Mouse (Mus musculus) megakaryocyte, embryonic 14.5 days (primary cell): ENCODE data around the gene Fam72a. TPM values are rescaled to one million over a fixed set of nuclear protein-coding genes. Genes with fewer than 3 reads are reported as not detected.

ENCODE experiments used
- H3K27me3 ChIP-seq: replicated peaks from 2 replicates; pipeline ENCODE3; 2012; ENCODE audit warnings: inconsistent platforms
- H3K36me3 ChIP-seq: replicated peaks from 2 replicates; pipeline ENCODE3; 2012; ENCODE audit warnings: low read length, inconsistent platforms, mixed read lengths
- H3K4me1 ChIP-seq: 2 replicates; pipeline ENCODE4 v1.6.1; 2012; ENCODE audit warnings: inconsistent platforms
- H3K4me3 ChIP-seq: replicated peaks from 2 replicates; pipeline ENCODE3; 2012; ENCODE audit warnings: moderate library complexity, mild to moderate bottlenecking, inconsistent platforms
- H3K9me3 ChIP-seq: 2 replicates; pipeline ENCODE4 v1.6.1; 2012; ENCODE audit warnings: inconsistent platforms
- FLI1 ChIP-seq: IDR thresholded peaks from 2 replicates; pipeline ENCODE4 v1.6.1; 2012; ENCODE audit warnings: low read length, inconsistent platforms, mixed read lengths
- GATA1 ChIP-seq: IDR thresholded peaks from 3 replicates; pipeline ENCODE4 v1.6.1; 2012; ENCODE audit warnings: mixed read lengths, low read length, inconsistent platforms, borderline replicate concordance
- polyA plus RNA-seq: library from polyadenylated mRNA; stranded (reverse); fragments of >175 nt; gene quantifications from 2 replicates; pipeline ENCODE4 v1.2.3, GENCODE M21; 2012; ENCODE audit warnings: low replicate concordance; ENCODE audit not compliant: insufficient read depth

Gene Fam72a
- polyA plus RNA-seq, 1 experiment: 3.6 TPM

GRCm38 (mm10) chr1:131526371-131527270 lies 1.1 kb upstream of the Fam72a start:
- H3K4me3 ChIP-seq: peak overlapping the region; percentile 100
- peaks cover 70% of the 10 kb centered on the region for H3K4me1 ChIP-seq
- no peaks in the 10 kb centered on the region for H3K27me3 ChIP-seq
- peaks cover 38% of the 10 kb centered on the region for H3K36me3 ChIP-seq
- no peak for TF ChIP-seq FLI1
- TF ChIP-seq GATA1: no peak
- no peaks in the 10 kb centered on the region for H3K9me3 ChIP-seq

DNA sequence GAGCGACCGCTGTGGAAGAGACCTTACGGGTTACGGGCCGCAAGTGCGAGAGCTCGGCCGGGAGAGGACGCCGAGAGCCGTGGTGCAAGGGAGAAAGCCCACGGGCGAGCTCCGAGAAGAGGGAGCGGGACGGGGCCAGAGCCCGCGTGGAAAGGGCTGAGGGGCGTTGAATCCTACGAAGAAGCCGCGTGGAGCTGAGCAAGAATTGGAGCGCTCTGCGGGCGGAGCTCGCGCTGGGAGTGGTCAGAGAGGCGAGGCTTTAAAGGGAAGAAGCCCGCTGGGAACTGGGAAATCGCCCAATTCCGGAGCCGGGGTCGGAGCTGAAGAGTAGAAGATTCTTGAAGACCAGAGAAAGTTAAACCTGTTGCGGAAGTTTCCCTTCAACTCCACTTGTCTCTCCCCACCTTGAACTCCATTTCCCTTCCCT lies 391 bp downstream of the Fam72a start:
- H3K4me1 ChIP-seq: peaks cover 58% of the 10 kb centered on the region
- H3K27me3 ChIP-seq: no peaks in the 10 kb centered on the region
- TF ChIP-seq GATA1: no peak
- no peak for TF ChIP-seq FLI1
- H3K36me3 ChIP-seq: peaks cover 34% of the 10 kb centered on the region
- no peaks in the 10 kb centered on the region for H3K9me3 ChIP-seq
- H3K4me3 ChIP-seq: peak overlapping the region; percentile 100

GRCm38 (mm10) chr1:131528561-131529166 lies 961 bp downstream of the Fam72a start:
- TF ChIP-seq FLI1: no peak
- TF ChIP-seq GATA1: no peak
- peak overlapping the region; percentile 100 for H3K4me3 ChIP-seq
- no peaks in the 10 kb centered on the region for H3K27me3 ChIP-seq
- peaks cover 53% of the 10 kb centered on the region for H3K4me1 ChIP-seq
- H3K36me3 ChIP-seq: peaks cover 33% of the 10 kb centered on the region
- no peaks in the 10 kb centered on the region for H3K9me3 ChIP-seq

- Histone ChIP-seq H3K27me3 (no peaks in the 10 kb centered on the region), H3K4me1 (peaks cover 4% of the 10 kb centered on the region; the same call in 1 of the 2 replicates), H3K36me3 (peaks cover 59% of the 10 kb centered on the region), H3K9me3 (no peaks in the 10 kb centered on the region), H3K4me3 (no peak overlapping the region)
- TF ChIP-seq FLI1: no peak
These were observed 12.1 kb downstream of the Fam72a start for GRCm38 (mm10) chr1:131539771-131540170.

DNA sequence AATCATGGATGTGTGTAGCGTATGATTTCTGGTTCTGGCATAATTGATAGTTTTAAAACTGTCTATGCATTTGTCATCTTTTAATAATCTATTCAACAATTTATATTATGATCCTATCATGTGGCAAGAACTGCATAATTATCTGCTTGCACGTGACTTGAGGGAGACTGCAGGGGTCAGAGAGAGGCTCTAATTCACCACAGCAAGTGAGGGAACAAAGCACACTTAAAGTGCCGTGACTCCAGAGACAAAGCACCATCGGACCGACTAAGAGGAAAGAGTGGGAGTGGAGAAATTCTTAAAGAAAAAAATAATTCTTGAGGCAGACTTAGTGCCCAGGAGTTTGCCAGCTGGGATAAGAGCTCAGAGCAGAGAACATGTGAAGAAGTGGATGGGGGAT lies 13.1 kb downstream of the Fam72a start:
- peaks cover 4% of the 10 kb centered on the region; the same call in 1 of the 2 replicates for H3K4me1 ChIP-seq
- H3K27me3 ChIP-seq: no peaks in the 10 kb centered on the region
- TF ChIP-seq GATA1: no peak
- TF ChIP-seq FLI1: no peak
- peaks cover 49% of the 10 kb centered on the region for H3K36me3 ChIP-seq
- no peaks in the 10 kb centered on the region for H3K9me3 ChIP-seq
- no peak overlapping the region for H3K4me3 ChIP-seq

DNA sequence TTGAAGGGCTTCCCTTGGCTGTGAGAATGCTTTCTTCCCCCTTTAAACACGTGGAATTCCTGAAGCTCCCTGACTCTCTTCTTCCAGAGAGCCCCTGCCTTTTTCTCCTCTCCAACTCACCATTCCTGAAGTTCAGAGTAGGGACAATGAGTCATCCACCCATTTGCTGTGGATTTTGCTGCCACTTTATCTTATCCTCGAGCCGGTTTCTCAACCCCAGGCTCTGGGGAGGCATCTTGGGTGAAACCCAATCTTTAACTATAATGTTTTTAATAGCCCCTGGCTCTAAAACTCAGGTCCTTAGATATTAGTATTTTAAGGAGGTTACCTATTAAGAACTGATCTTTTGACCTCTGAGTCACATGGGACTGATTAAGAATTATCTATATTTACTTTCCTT lies 13.7 kb downstream of the Fam72a start:
- Histone ChIP-seq H3K27me3 (no peaks in the 10 kb centered on the region), H3K36me3 (peaks cover 43% of the 10 kb centered on the region), H3K4me1 (peaks cover 4% of the 10 kb centered on the region; the same call in 1 of the 2 replicates), H3K4me3 (no peak overlapping the region), H3K9me3 (no peaks in the 10 kb centered on the region)
- no peak for TF ChIP-seq FLI1
- no peak for TF ChIP-seq GATA1

- H3K4me3 ChIP-seq: no peak overlapping the region
- peaks cover 4% of the 10 kb centered on the region; the same call in 1 of the 2 replicates for H3K4me1 ChIP-seq
- TF ChIP-seq GATA1 (no peak), FLI1 (no peak)
- H3K27me3 ChIP-seq: no peaks in the 10 kb centered on the region
- peaks cover 38% of the 10 kb centered on the region for H3K36me3 ChIP-seq
- no peaks in the 10 kb centered on the region for H3K9me3 ChIP-seq
These were observed 14.2 kb downstream of the Fam72a start for GRCm38 (mm10) chr1:131541903-131542302.

DNA sequence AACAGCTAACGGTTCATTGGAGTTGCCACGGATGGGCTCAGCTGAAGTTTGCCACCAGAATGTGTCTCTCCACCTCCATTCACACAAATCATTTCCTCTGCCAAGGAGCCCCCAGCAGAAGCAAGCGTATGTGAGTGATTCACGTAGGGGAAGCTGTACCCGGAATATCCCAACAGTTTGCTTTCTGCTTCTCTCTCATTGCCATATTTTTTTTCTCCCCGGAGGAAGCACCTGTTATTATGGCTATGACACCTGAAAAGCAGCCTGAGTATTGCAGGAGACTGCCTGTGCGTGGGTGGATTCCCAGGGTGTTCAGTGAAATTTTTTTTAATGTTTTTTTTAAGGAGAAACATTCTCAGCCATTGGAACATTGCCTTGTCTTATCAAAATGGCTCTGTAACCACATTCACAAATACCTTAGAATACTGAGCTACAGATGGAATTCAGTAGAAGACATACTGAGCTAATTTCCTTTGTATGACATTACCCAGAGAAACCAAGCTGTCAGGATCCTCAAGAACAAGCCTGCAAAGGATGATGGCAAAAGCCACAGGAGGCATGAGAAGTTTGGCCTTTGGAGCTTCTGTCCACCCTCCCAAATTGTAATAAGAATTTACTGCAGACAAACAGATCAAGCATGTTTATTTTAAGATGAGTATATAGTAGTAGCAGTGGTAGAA lies 16.3 kb downstream of the Fam72a start:
- H3K4me3 ChIP-seq: no peak overlapping the region
- TF ChIP-seq FLI1: no peak
- TF ChIP-seq GATA1: no peak
- peaks cover 12% of the 10 kb centered on the region for H3K4me1 ChIP-seq
- no peaks in the 10 kb centered on the region for H3K27me3 ChIP-seq
- H3K36me3 ChIP-seq: peaks cover 18% of the 10 kb centered on the region
- H3K9me3 ChIP-seq: no peaks in the 10 kb centered on the region

GRCm38 (mm10) chr1:131546798-131547690 lies 19.3 kb downstream of the Fam72a start:
- H3K9me3 ChIP-seq: no peaks in the 10 kb centered on the region
- peaks cover 2% of the 10 kb centered on the region for H3K27me3 ChIP-seq
- peaks cover 16% of the 10 kb centered on the region for H3K4me1 ChIP-seq
- no peak for TF ChIP-seq FLI1
- no peak for TF ChIP-seq GATA1
- H3K36me3 ChIP-seq: no peaks in the 10 kb centered on the region
- H3K4me3 ChIP-seq: no peak overlapping the region
